In the genomic region with DNA sequence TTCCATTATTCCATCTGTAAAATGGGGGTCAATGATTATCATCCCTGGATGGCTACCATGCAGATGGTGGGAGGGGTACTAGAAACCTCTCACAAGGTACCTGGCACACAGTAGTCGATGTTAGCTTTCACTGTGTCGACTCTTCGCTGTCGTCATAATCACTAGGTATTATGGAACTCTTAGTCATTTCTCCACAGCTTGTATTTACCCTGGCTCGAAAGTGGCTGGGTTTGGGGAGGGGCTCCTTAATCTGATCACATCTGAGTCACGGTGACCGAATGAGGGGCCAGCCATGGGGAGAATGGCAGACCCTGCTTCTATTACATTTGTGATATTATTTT, we compare ENCODE assay signal across 20 mouse cellular contexts. TPM values are rescaled to one million over a fixed set of nuclear protein-coding genes. Genes with fewer than 3 reads are reported as not detected.
DNase-seq lines count a peak whose midpoint lies in the region; ATAC-seq and TF ChIP-seq lines count a peak whose summit lies in the region.
"Had no signal": no experiment of that assay in that cellular context is flagged by ENCODE, and none has a peak within 500 bp of the region (broad histone marks: within the 10 kb centered on the region; RNA-seq: fewer than 3 reads in every experiment).

No protein-coding gene starts in this region.

- WGBS in heart, adult 2 months, result 64% methylated on average over 7 of the region's 7 CpGs
- WGBS in forebrain, embryonic 16.5 days, result 83% methylated on average over 7 of the region's 7 CpGs

- ATAC-seq in forebrain, embryonic 16.5 days, result no peak
- ATAC-seq: forebrain, embryonic 15.5 days had no signal

- TF ChIP-seq POLR2A in heart, adult 2 months (IDR thresholded peaks at IDR 0.05; ENCODE audit: insufficient read depth, low read depth, low read length), result no peak

- TF ChIP-seq CTCF in heart, adult 2 months (IDR thresholded peaks at IDR 0.05), result no peak
- TF ChIP-seq CTCF in layer of hippocampus, adult 2 months (conservative IDR thresholded peaks at IDR 0.05), result no peak

- DNase-seq in heart, adult 2 months, result no peak
- DNase-seq in heart, adult 18-20 months, result no peak
- DNase-seq in layer of hippocampus, adult 2 months (ENCODE audit: low spot score in 2 of 2), result no peak
- DNase-seq in layer of hippocampus, postnatal 14 days (ENCODE audit: low spot score in 2 of 2), result no peak
- peak; percentile 70 for DNase-seq in MN1 (ENCODE audit: low spot score)
- peak; percentile 38 for DNase-seq in induced T-regulatory cell, adult 2 months (ENCODE audit: low read depth)
- no peak for DNase-seq in spleen, postnatal 10 days (ENCODE audit: low spot score in 2 of 2)
- DNase-seq: cerebellum, adult 8-10 months; lung, adult 2 months; thymus, adult 2 months had no signal

- no peak overlapping the region for H3K4me3 ChIP-seq in heart, adult 2 months
- H3K4me3 ChIP-seq in layer of hippocampus, adult 2 months, result no peak overlapping the region
- H3K4me3 ChIP-seq in forebrain, embryonic 16.5 days (replicated peaks; ENCODE audit: low read length), result no peak overlapping the region
- H3K4me3 ChIP-seq: erythroblast, embryonic 14.5 days; forebrain, embryonic 15.5 days; neural tube, embryonic 13.5 days had no signal

- H3K9ac ChIP-seq in heart, adult 2 months (ENCODE audit: low read depth, low read length), result no peak overlapping the region
- no peak overlapping the region for H3K9ac ChIP-seq in forebrain, embryonic 16.5 days (replicated peaks; ENCODE audit: low read depth, low read length)
- H3K9ac ChIP-seq: forebrain, embryonic 15.5 days; neural tube, embryonic 13.5 days had no signal

- H3K4me1 ChIP-seq in heart, adult 2 months (ENCODE audit: control insufficient read depth, insufficient read depth, low read length), result peaks cover 8% of the 10 kb centered on the region
- H3K4me1 ChIP-seq in forebrain, embryonic 16.5 days (replicated peaks; ENCODE audit: control insufficient read depth, insufficient read depth, low read length), result peaks cover 5% of the 10 kb centered on the region

- no peaks in the 10 kb centered on the region for H3K27me3 ChIP-seq in heart, adult 2 months (ENCODE audit: control insufficient read depth, insufficient read depth, low read length)
- no peaks in the 10 kb centered on the region for H3K27me3 ChIP-seq in forebrain, embryonic 16.5 days (replicated peaks; ENCODE audit: control insufficient read depth, insufficient read depth, low read length)
- H3K27me3 ChIP-seq: CH12.LX; forebrain, embryonic 15.5 days; neural tube, embryonic 13.5 days had no signal

- no peaks in the 10 kb centered on the region for H3K79me2 ChIP-seq in heart, adult 2 months (replicated peaks; ENCODE audit: control insufficient read depth, insufficient read depth, low read length)

- no peak overlapping the region for H3K4me2 ChIP-seq in forebrain, embryonic 16.5 days (ENCODE audit: low read length)
- H3K4me2 ChIP-seq: forebrain, embryonic 15.5 days; liver, embryonic 11.5 days; midbrain, embryonic 11.5 days; neural tube, embryonic 13.5 days had no signal

- no peaks in the 10 kb centered on the region for H3K9me3 ChIP-seq in forebrain, embryonic 16.5 days (ENCODE audit: control insufficient read depth, low read length)
- H3K9me3 ChIP-seq: forebrain, embryonic 15.5 days; neural tube, embryonic 13.5 days had no signal

- H3K27ac ChIP-seq in heart, adult 2 months, result peak overlapping the region; percentile 10
- peak overlapping the region; percentile 23; the same call in 1 of the 2 replicates for H3K27ac ChIP-seq in layer of hippocampus, adult 2 months
- H3K27ac ChIP-seq in forebrain, embryonic 16.5 days (ENCODE audit: low read length), result no peak overlapping the region
- H3K27ac ChIP-seq: forebrain, embryonic 15.5 days; neural tube, embryonic 13.5 days had no signal

- intact Hi-C loops in heart, adult 2 months (cut with DNase I), result no loop called here

- H3K36me3 ChIP-seq in heart, adult 2 months (ENCODE audit: control insufficient read depth, insufficient read depth, low read length), result no peaks in the 10 kb centered on the region
- H3K36me3 ChIP-seq in forebrain, embryonic 16.5 days (ENCODE audit: control insufficient read depth, insufficient read depth), result no peaks in the 10 kb centered on the region
- H3K36me3 ChIP-seq: forebrain, embryonic 15.5 days; neural tube, embryonic 13.5 days had no signal

- no peak for TF ChIP-seq EP300 in heart, adult 2 months (IDR thresholded peaks at IDR 0.05; ENCODE audit: insufficient read depth, low read depth, low read length)

RNA-seq across cellular contexts. Expression of a gene that starts 20.7 kb away (rescaled TPM):
- 10 to 100 TPM; 45.1 to 45.7 TPM for total RNA-seq in heart, adult 2 months (2021)
- 48.3 and 52.1 TPM in 2 replicates for polyA plus RNA-seq in heart, adult 2 months (2012; rRNA removed)
- 10 to 100 TPM; 45.6 to 47.9 TPM for total RNA-seq in heart, adult 18-20 months (2021)
- 100 to 1,000 TPM; 253 to 270 TPM for total RNA-seq in layer of hippocampus, adult 2 months (2021)
- 100 to 1,000 TPM; 162 to 171 TPM for total RNA-seq in layer of hippocampus, postnatal 14 days (2021)
- 22.0 and 29.9 TPM in 2 replicates for polyA plus RNA-seq in forebrain, embryonic 16.5 days (2015; fragmentation: Nextera tagmentation; extraction: Ambion mirVana)
- total RNA-seq: granulocyte monocyte progenitor cell, adult 5-6 weeks; hematopoietic stem cell, adult 5-6 weeks; MEL had no signal
- polyA plus RNA-seq: erythroblast, embryonic 14.5 days had no signal

Comparison
In these comparisons a context has a peak if more than half of its experiments do, and no peak if none do; other contexts are left out.
1. DNase-seq: peak in MN1 (single experiment) and induced T-regulatory cell, adult 2 months (single experiment); none in heart, adult 2 months (0 of 2), heart, adult 18-20 months (0 of 2), layer of hippocampus, adult 2 months (0 of 2), layer of hippocampus, postnatal 14 days (0 of 2) and spleen, postnatal 10 days (0 of 2).